In the genomic region with DNA sequence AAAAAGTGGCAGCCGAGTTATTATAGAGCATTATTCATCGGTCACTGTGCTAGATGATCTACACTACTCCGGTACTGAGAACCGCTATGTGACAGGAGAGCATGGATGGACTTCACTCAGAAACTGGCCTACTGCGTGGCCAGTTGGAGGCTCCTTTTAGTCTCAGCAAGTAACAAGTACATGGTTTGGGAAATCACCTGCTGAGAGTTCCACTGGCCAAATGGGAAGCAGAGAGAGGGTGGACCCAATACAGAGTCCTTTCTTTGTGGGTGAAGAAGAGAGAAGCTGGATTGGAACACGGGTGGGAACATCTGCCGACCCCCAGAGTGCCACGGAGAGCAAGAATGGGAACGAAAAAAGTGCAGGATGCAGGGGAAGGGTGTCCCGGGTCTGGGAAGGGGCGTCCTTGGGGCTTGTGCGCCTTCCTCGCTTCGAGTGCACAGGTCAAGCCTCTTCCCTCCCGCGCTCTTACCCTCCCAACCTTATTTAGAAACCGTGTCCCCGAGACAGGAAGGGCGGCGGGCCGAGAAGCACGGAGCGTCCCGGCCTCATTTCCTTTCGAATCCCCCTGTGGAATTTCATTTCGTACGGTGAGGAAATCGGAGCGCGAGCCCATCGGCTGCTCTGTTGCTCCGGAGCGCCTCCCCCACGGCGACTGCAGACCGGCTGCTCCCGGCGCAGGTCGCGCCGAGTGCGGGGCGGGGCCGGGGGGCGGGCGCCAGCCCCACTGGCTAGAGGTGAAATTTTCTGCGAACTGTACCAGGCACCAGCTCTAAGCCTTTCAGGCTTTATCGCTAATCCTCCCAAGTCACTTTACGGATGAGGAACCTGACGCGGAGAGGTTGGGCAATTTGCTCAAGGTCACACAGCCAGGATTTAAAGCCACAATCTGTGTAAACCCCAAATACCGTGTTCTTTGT, we compare ENCODE assay signal across 8 mouse cellular contexts. TPM values are rescaled to one million over a fixed set of nuclear protein-coding genes. Genes with fewer than 3 reads are reported as not detected.
DNase-seq lines count a peak whose midpoint lies in the region; ATAC-seq and TF ChIP-seq lines count a peak whose summit lies in the region.

No protein-coding gene starts in this region.

- H3K27ac ChIP-seq in gastrocnemius, adult 2 months: peak overlapping the region; percentile 97
- peak overlapping the region; percentile 80 for H3K27ac ChIP-seq in hindbrain, embryonic 16.5 days (ENCODE audit: low read depth, low read length)

- H3K4me3 ChIP-seq in gastrocnemius, adult 2 months: peak overlapping the region; percentile 94
- peak overlapping the region; percentile 74 for H3K4me3 ChIP-seq in hindbrain, embryonic 16.5 days (ENCODE audit: low read length)

- H3K27me3 ChIP-seq in hindbrain, embryonic 16.5 days (replicated peaks; ENCODE audit: control insufficient read depth, insufficient read depth, low read length): no peaks in the 10 kb centered on the region

- TF ChIP-seq CTCF in gastrocnemius, adult 2 months (IDR thresholded peaks at IDR 0.05): no peak

- peaks cover 8% of the 10 kb centered on the region for H3K4me1 ChIP-seq in hindbrain, embryonic 16.5 days (ENCODE audit: control insufficient read depth, insufficient read depth, low read depth, low read length)

- peak overlapping the region; percentile 78 for H3K9ac ChIP-seq in hindbrain, embryonic 16.5 days (ENCODE audit: low read depth, low read length)

- no peaks in the 10 kb centered on the region; the same call in 1 of the 2 replicates for H3K36me3 ChIP-seq in hindbrain, embryonic 16.5 days (ENCODE audit: control insufficient read depth, insufficient read depth, low read length)

- intact Hi-C loops in gastrocnemius, adult 2 months (cut with DNase I): no loop called here

- H3K4me2 ChIP-seq in hindbrain, embryonic 16.5 days (ENCODE audit: low read length): peak overlapping the region; percentile 97

- 5% methylated on average over 50 of the region's 52 CpGs for WGBS in hindbrain, embryonic 16.5 days

- ATAC-seq in hindbrain, embryonic 16.5 days: peak; percentile 76
- ATAC-seq in megakaryocyte, adult 5-6 weeks (ENCODE audit: poor library complexity, severe bottlenecking): peak; percentile 53

- DNase-seq in WW6 (ENCODE audit: low read depth, low spot score): peak; percentile 49
- DNase-seq in cerebellum, postnatal 14 days: peak; percentile 76 to 78
- DNase-seq in gastrocnemius, adult 2 months: peak; percentile 91
- peak; percentile 20 to 44 for DNase-seq in left cerebral cortex, adult 9 months (ENCODE audit: low spot score in 2 of 2)
- peak; percentile 59 for DNase-seq in right cerebral cortex, adult 18-20 months
- DNase-seq in urinary bladder, postnatal 25 days (ENCODE audit: low spot score): peak; percentile 55

- no peaks in the 10 kb centered on the region for H3K9me3 ChIP-seq in hindbrain, embryonic 16.5 days (ENCODE audit: control insufficient read depth, low read length)

RNA-seq across cellular contexts. Expression of gene Tmem135, which starts 0.7 kb away (rescaled TPM):
- total RNA-seq in gastrocnemius, adult 2 months (2021): 10 to 100 TPM; 13.2 to 19.6 TPM
- polyA plus RNA-seq in hindbrain, embryonic 16.5 days (2015; fragmentation: Nextera tagmentation; extraction: Ambion mirVana): 29.4 and 34.3 TPM in 2 replicates
- 29.9 and 31.6 TPM in 2 replicates for total RNA-seq in megakaryocyte, adult 5-6 weeks (2015)
- 18.7 and 26.5 TPM in 2 replicates for total RNA-seq in megakaryocyte, adult 5-6 weeks (2017)

RNA-seq across cellular contexts. Expression of gene Fzd4, which starts 0.8 kb away (rescaled TPM):
- total RNA-seq in gastrocnemius, adult 2 months (2021): 10 to 100 TPM; 30.6 to 32.4 TPM
- 2.1 and 2.6 TPM in 2 replicates for polyA plus RNA-seq in hindbrain, embryonic 16.5 days (2015; fragmentation: Nextera tagmentation; extraction: Ambion mirVana)
- total RNA-seq in megakaryocyte, adult 5-6 weeks (2015): 4.8 TPM in 2 replicates
- total RNA-seq in megakaryocyte, adult 5-6 weeks (2017): 4.0 and 5.0 TPM in 2 replicates

Comparison
In these comparisons a context has a peak if more than half of its experiments do, and no peak if none do; other contexts are left out.
1. Peak in every context shown above with its lines: DNase-seq, ATAC-seq, H3K4me3 ChIP-seq and H3K27ac ChIP-seq.
2. DNase-seq: peak in every context shown above with its lines; median percentile 91 in gastrocnemius, adult 2 months; 77 in cerebellum, postnatal 14 days; 59 in right cerebral cortex, adult 18-20 months; 55 in urinary bladder, postnatal 25 days; 49 in WW6; 32 in left cerebral cortex, adult 9 months.
3. RNA of gene Fzd4, which starts 0.8 kb away (total RNA-seq): 30.6 to 32.4 TPM in gastrocnemius, adult 2 months; 4.0 to 5.0 TPM in megakaryocyte, adult 5-6 weeks; every median in the first group is over 4 times any median in the second.